Mouse (Mus musculus): ENCODE measurements around the gene Olfr1098.

Olfr1098 gene

GRCm38 (mm10) chr2:86924445-86924844, at the start of gene Olfr1098:
Gene Olfr1098 (minus strand): TSS chr2:86924545.
- DNase-seq (ENCODE audit: low spot score), result no peak

- DNase-seq (ENCODE audit: low spot score), result no peak
Measured at GRCm38 (mm10) chr2:86960593-86960992, 36.2 kb upstream of the Olfr1098 start, which contains the start of gene Olfr1099. Gene Olfr1099 (minus strand): TSS chr2:86960693.

- no peak for DNase-seq (ENCODE audit: low spot score)
Measured at GRCm38 (mm10) chr2:86926557-86926956, 2.2 kb upstream of the Olfr1098 start.

- DNase-seq (ENCODE audit: low spot score), result no peak
Measured at GRCm38 (mm10) chr2:86905647-86906046, 18.7 kb downstream of the Olfr1098 start.

GRCm38 (mm10) chr2:86892116-86892515, 32.2 kb downstream of the Olfr1098 start, which contains the start of gene Olfr1097:
Gene Olfr1097 (minus strand): TSS chr2:86892216.
- DNase-seq (ENCODE audit: low spot score), result no peak

GRCm38 (mm10) chr2:86874702-86875101, 49.6 kb downstream of the Olfr1098 start, which contains the start of gene Gm13723:
Gene Gm13723 (minus strand): TSS chr2:86874802.
- no peak for DNase-seq (ENCODE audit: low spot score)
